Mouse (Mus musculus): ENCODE results near the gene Olfr986. TPM values are rescaled to one million over a fixed set of nuclear protein-coding genes. Genes with fewer than 3 reads are reported as not detected.

The Olfr986 gene
- total RNA-seq, 2 experiments from 2014 or later = not detected

DNA sequence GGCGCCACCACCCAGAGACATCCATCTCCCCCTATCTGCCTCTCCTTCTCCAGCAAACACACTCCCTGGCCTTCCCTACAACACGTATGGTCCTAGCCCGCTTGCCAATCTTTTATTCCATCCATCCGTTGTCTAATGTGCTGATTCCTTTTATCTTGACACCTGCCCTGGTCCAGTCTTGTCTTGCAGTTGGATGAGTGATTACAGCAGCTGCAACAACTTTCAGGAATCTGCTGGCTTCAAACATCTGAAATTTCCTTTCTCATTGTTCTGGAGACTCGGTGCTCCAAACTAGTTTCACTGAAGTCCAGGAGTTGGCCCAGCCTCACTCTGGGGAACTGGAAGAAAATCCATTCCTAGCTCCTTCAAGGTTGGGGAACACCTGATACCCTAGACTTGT, 48.8 kb downstream of the Olfr986 start:
- no peak for ATAC-seq (replicated peaks; ENCODE audit: low FRiP score, low TSS enrichment, poor library complexity, severe bottlenecking)

DNA sequence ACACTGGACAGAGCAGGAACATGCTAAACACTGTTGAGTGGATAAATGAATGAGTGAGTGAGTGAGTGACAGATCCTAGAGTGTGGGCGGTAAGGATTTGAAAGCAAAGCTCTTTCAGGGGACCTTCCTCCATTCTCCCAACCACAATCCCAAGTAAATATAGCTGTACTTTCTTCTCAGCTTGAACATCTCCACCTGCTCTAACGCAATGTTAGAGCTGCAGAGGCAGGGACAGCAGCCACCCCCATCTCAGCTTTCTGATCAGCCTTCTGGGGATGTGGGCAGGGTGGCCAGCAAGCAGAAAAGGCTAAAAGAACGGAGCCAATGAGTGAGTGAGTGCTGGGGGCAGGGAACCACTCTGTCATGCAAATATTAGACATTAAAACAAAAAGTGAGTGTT, 50.3 kb downstream of the Olfr986 start:
- no peak for ATAC-seq (replicated peaks; ENCODE audit: low FRiP score, low TSS enrichment, poor library complexity, severe bottlenecking)

DNA sequence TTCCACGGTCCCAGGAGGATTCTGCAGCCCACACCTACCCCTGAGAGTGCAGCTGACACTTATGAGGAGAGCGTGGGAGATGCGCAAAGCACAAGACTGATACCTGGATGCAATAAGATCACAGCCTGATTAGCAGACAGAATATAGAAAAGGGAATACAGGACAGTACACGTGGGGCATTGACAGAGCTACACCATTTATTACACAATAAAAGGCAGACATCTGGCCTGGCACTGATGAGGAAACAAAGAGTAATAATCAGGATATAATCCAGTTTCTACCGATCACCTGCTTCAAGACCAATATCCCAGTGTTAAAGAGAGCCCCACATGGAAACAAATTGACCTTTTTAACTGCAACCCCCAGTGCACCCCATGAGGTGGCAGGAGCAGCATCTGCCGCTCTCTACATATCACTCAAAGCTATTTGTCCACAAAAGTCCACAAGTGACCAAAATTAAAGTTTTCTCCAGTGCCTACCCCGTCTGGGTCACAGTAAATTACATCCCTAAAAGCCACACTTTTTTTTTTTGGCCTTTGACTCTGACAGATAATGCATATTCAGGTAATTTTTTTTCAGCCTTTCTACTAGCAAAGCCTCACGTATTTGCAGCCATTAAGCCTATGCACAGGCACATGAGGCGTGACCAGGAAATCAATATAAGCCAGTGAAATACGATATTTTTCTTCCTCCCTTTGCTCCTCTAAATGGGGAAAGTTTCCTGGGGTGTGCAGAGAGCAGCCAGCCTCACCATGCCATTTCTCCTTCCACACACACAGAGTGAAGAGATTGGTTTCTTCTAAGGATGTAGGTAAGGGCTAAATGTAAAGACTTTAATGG, 53.7 kb downstream of the Olfr986 start:
- ATAC-seq (replicated peaks; ENCODE audit: low FRiP score, low TSS enrichment, poor library complexity, severe bottlenecking) = no peak

DNA sequence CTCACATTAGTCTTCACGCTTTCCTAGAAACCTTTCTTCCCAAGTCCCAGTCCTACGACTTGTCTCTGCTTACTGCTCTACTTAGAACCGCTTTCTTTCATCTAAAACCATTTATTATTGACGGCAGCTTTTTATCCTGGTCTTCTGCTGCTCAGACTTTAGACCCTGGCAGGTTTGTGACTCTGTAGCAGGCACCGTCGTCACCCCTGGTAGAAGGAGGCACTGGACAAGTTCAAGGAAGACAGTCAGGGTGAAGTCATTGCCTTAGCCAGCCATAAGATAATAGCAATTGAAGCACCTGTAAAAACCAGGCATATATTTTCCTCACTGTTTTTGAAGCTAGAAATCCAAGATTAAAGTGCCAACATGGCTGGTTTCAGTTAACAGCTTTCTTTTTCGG, 54.5 kb downstream of the Olfr986 start:
- ATAC-seq (replicated peaks; ENCODE audit: low FRiP score, low TSS enrichment, poor library complexity, severe bottlenecking) = no peak

Other genes with a start within 250 kb of the Olfr986 start
- not detected in 2 replicates for gene Olfr974, start 243.4 kb upstream of the Olfr986 start, total RNA-seq (2014; fragmentation: Nextera tagmentation)
- gene Olfr974, start 243.4 kb upstream of the Olfr986 start, total RNA-seq (2017) = not detected in 2 replicates
- gene Olfr975, start 228.9 kb upstream of the Olfr986 start, total RNA-seq (2014; fragmentation: Nextera tagmentation) = not detected in 2 replicates
- not detected in 2 replicates for gene Olfr975, start 228.9 kb upstream of the Olfr986 start, total RNA-seq (2017)
- not detected in 2 replicates for gene Olfr976, start 219.8 kb upstream of the Olfr986 start, total RNA-seq (2014; fragmentation: Nextera tagmentation)
- not detected in 2 replicates for gene Olfr976, start 219.8 kb upstream of the Olfr986 start, total RNA-seq (2017)
- not detected in 2 replicates for gene Olfr978, start 188.8 kb upstream of the Olfr986 start, total RNA-seq (2014; fragmentation: Nextera tagmentation)
- not detected in 2 replicates for gene Olfr978, start 188.8 kb upstream of the Olfr986 start, total RNA-seq (2017)
- not detected in 2 replicates for gene Olfr979, start 177.5 kb upstream of the Olfr986 start, total RNA-seq (2014; fragmentation: Nextera tagmentation)
- gene Olfr979, start 177.5 kb upstream of the Olfr986 start, total RNA-seq (2017) = not detected in 2 replicates
- not detected in 2 replicates for gene Olfr980, start 171.3 kb upstream of the Olfr986 start, total RNA-seq (2014; fragmentation: Nextera tagmentation)
- not detected in 2 replicates for gene Olfr980, start 171.3 kb upstream of the Olfr986 start, total RNA-seq (2017)
- not detected in 2 replicates for gene Olfr981, start 159.5 kb upstream of the Olfr986 start, total RNA-seq (2014; fragmentation: Nextera tagmentation)
- not detected in 2 replicates for gene Olfr981, start 159.5 kb upstream of the Olfr986 start, total RNA-seq (2017)
- not detected in 2 replicates for gene Olfr982, start 107.1 kb upstream of the Olfr986 start, total RNA-seq (2014; fragmentation: Nextera tagmentation)
- not detected in 2 replicates for gene Olfr982, start 107.1 kb upstream of the Olfr986 start, total RNA-seq (2017)
- gene Olfr983, start 87.3 kb upstream of the Olfr986 start, total RNA-seq (2014; fragmentation: Nextera tagmentation) = not detected in 2 replicates
- gene Olfr983, start 87.3 kb upstream of the Olfr986 start, total RNA-seq (2017) = not detected in 2 replicates
- gene Olfr984, start 66.7 kb upstream of the Olfr986 start, total RNA-seq (2014; fragmentation: Nextera tagmentation) = not detected in 2 replicates
- not detected in 2 replicates for gene Olfr984, start 66.7 kb upstream of the Olfr986 start, total RNA-seq (2017)
- gene Olfr985, start 50.7 kb upstream of the Olfr986 start, total RNA-seq (2014; fragmentation: Nextera tagmentation) = not detected in 2 replicates
- not detected in 2 replicates for gene Olfr985, start 50.7 kb upstream of the Olfr986 start, total RNA-seq (2017)
- not detected in 2 replicates for gene Tmem225, start 32.8 kb upstream of the Olfr986 start, total RNA-seq (2014; fragmentation: Nextera tagmentation)
- gene Tmem225, start 32.8 kb upstream of the Olfr986 start, total RNA-seq (2017) = not detected in 2 replicates
- gene Zfp202, start 11.4 kb downstream of the Olfr986 start, total RNA-seq (2014; fragmentation: Nextera tagmentation) = 5.2 and 6.4 TPM in 2 replicates
- gene Zfp202, start 11.4 kb downstream of the Olfr986 start, total RNA-seq (2017) = 2.2 and 5.1 TPM in 2 replicates
- gene Scn3b, start 88.3 kb downstream of the Olfr986 start, total RNA-seq (2014; fragmentation: Nextera tagmentation) = not detected in 2 replicates
- not detected in 2 replicates for gene Scn3b, start 88.3 kb downstream of the Olfr986 start, total RNA-seq (2017)